Mouse (Mus musculus) cerebellum, postnatal 36 days (tissue): ENCODE measurements around the gene Evi2.

Experiments used
- DNase-seq, 2 experiments: peaks; one replicate each; pipeline ENCODE4 v3.0.0; 2021 to 2022; ENCODE audit warnings: mixed read lengths in 2 of 2

The Evi2 gene

GRCm38 (mm10) chr11:79530333-79530761 lies at the start of gene Evi2, which contains the start of gene Evi2a:
Gene Evi2, minus strand, starts transcription at chr11:79530589.
Gene Evi2a, minus strand, starts transcription at chr11:79530609.
- no peak for DNase-seq

- peak; percentile 71 to 83 for DNase-seq
Observed at GRCm38 (mm10) chr11:79577741-79578140, 47.4 kb upstream of the Evi2 start.

DNA sequence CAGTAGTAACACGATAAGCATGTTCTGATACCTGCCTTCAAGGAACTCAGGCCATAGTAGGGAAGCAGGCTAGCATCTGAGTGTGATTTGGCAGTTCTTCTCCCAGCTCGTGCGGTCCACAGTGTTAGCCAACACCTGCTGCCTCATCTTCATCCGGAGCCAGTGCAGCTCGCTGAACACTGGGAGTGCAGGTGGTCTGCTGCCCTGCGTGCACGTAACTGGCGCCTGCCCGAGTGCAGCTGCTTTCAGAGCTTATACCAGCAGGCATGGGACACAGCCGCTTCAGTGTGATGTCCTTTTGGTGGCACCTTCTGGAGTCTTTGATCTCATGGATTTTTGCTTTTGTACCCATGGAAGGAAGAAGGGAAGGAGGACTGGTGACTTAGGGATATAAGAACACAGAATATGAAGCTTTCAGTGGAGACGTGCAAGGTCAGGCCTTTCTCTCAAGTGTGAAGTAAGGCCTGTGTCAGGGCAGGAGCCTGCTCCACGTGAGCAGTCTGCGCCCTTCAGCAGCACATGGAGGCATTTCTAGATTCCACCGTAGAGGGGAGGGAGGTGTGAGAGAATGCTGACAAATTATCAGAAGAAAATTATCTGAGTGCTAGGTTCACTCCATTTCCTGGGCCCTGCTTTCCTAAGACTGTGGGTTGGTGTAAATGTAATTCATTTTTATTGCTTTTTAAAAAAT lies 45.1 kb upstream of the Evi2 start:
- DNase-seq = no peak

- no peak for DNase-seq
Observed at GRCm38 (mm10) chr11:79573836-79574235, 43.4 kb upstream of the Evi2 start.

GRCm38 (mm10) chr11:79570319-79570718 lies 39.9 kb upstream of the Evi2 start:
- no peak for DNase-seq

GRCm38 (mm10) chr11:79568197-79568911 lies 38.0 kb upstream of the Evi2 start:
- DNase-seq = no peak

GRCm38 (mm10) chr11:79566947-79567346 lies 36.6 kb upstream of the Evi2 start:
- no peak for DNase-seq

- DNase-seq = no peak
Observed at GRCm38 (mm10) chr11:79563493-79563892, 33.1 kb upstream of the Evi2 start.

DNA sequence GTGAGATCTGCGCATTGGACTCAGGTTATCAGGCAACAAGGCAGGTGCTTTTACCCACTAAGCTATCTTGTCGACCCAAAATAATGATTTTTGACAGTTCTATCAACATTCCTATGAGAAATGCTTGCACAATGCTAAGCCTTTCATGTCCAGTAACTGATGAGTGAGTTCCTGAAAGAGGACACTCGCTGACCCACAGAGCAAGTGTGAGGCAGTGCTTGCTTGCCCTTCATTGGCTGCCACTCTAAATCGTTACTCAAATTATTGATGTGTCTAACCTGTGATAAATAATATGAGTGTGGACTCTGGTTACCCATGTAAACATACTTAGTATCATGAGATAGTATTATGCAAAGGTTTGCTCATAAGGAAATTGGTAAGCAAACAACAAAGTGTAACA lies 30.1 kb upstream of the Evi2 start:
- DNase-seq = no peak

DNA sequence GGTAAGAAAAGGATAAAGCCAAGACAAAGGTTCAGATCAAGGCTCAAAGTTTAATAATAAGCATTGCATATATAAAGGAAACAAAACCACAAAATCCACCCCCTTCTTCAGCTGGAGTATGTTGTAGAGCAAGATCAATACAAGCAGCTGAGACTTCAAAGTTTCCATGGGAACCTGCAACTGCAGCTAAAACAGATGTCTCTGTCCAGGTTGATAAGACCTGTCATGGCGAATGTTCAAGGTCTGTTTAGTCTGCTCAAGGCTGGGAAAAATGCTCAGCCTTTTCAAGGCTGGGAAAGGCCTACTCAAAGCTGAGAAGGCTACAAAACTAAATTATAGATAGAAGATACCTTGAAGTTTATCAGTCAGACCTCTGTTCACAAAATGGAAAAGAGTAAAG lies 22.2 kb upstream of the Evi2 start:
- DNase-seq = no peak

DNA sequence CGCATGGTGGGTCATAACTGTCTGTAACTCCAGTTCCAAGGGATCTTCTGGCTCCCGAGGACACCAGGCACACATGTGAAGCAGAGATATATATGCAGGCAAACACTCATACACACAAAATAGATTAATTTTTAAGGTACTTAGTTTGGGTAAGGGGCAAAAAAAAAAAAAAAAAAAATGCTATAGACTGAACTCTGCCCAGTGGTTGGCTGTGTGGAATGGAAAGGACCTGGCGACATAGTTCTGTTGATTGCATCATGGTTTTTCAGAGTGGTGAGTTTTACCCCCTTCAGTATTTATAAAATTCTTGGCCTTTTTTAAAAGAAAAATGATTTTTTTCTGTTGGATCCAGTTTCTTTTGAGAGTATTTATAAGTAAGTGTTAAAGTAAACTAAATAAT lies 5.9 kb upstream of the Evi2 start:
- DNase-seq = no peak

GRCm38 (mm10) chr11:79535554-79535953 lies 5.2 kb upstream of the Evi2 start:
- DNase-seq = no peak

DNA sequence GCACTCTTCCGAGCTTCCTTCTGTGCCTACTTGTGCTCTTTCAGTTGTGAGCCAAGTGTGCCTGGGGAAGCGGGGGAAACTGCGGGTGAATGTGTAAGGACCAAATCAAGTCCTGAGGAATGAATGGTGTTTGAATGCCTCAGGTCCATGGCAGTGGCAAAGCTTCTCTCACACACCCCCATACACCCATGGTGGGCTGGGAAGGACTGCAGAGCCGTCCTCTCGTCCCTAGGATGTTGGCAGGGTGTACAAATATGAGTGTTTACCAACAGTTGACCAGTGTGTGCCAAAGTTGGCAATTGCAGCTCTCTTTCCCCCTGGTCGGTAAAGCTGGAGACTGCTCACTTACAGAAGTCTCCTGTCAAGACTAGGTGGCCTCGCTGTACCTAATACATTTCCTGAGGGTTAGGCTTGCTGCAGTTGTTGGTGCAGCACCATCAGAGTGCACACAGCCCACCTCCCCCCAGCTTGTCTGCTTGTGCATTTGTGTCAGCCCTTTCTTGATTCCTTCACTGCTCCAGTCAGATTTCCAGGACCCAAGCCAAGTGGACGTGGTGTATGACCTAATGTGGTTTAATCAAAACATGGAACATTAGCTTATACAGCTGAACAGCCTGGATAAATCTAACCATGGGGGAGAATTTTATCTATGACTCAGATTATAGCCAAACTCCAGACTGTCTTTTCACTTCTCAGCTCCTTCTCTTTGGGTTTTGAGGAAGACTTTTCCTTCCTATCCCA lies 3.7 kb upstream of the Evi2 start:
- peak; percentile 31 to 32 for DNase-seq

- no peak for DNase-seq
Observed at GRCm38 (mm10) chr11:79533311-79533710, 2.9 kb upstream of the Evi2 start.

DNA sequence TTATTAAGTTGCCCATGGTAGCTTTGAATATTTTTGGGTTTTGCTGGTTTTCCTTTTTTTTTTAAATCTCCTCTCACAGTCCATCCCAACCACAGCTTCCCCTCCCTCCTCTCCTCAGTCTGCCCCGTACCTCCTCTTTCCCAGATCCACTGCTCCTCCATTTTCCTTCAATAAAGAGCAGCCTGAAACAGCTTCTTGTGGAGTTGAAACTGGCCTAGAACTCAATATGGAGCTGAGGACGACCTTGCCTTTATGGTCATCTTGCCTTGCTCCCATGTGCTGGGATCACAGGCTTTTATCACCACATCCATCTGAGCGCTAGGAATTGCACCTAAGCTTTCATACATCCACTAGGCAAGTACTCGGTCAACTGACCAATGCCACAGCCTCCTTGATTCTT lies 1.1 kb upstream of the Evi2 start:
- no peak for DNase-seq

GRCm38 (mm10) chr11:79530774-79531173 lies 385 bp upstream of the Evi2 start:
- DNase-seq = no peak

- no peak for DNase-seq
Observed at GRCm38 (mm10) chr11:79529736-79530135, 653 bp downstream of the Evi2 start.

GRCm38 (mm10) chr11:79529226-79529625 lies 1.2 kb downstream of the Evi2 start:
- no peak for DNase-seq

DNA sequence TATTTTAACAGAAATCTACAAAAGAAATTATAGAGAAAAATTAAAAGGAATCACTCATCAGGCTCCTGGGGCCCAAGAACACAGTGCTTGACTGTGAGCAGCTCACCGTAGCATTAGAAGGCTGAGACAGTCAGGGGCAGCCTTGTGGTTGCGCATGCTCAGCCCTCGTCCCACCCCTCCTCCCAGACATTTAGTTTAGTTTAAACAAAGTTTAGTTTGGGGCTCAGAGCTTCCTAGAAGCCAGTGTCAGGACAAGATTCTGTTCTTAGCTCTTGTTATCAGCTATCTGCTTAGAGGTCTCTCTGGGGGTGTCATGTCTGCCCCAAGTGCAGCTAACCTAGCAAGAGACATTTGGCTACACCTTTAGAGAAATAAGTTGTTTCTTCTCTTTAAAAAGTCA lies 1.8 kb downstream of the Evi2 start:
- DNase-seq = no peak

DNA sequence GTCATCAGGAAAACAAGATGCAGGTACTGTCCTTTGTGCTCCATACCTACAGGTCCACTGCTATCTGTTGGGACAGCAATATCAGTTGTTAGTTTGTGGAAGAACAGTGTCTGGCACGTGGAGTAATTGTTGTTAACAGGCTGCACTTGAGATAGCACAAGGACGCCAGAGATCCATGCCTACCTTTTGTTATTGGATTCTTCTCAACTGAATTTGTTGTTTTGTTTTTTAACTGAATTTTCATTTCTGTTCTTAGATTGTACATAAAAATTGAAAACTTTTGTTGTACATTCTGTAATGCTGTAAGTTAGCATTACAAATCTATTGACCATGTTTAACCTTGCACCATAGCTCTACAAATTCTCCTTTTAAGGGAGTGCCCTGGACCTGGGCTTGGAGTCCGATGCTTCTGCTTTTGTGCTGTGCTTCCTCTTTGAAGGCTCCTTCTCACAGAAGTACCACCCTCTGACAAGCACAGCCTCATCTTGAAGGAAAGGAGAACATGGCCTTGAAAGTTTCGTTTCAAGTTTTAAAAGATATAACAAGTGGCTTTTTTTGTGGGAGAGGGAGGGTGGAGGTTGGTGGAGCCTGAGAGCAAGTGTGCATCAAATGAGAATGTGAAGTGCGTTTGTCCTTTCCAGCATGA lies 2.5 kb downstream of the Evi2 start:
- no peak for DNase-seq

GRCm38 (mm10) chr11:79527015-79527738 lies 3.2 kb downstream of the Evi2 start:
- DNase-seq = no peak

GRCm38 (mm10) chr11:79526549-79526948 lies 3.8 kb downstream of the Evi2 start:
- DNase-seq = no peak

DNA sequence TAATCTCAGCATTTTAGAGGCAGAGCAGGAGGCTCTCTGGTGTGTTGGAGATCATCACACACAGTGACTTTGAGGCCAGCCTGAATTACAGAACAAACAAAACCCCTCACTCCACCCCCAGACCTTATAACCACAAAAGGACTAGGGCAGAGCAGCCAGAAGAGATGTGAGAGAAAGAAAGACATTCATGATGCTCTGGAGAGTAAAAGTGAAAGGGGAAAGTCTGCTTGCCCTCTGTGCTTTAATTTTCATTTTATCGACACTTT lies 6.1 kb downstream of the Evi2 start:
- DNase-seq = no peak
